Mouse (Mus musculus) MEL (cell line): ENCODE measurements at regions not wholly inside any gene's neighbourhood (a gene's known extent, or its start where the extent isn't known, plus 50 kb on each side); places are given as distances from the start of the nearest gene placed in this dataset.
"Not testable (repeated sequence)": the region's sequence is repeated elsewhere in the genome, so short reads cannot be mapped to it uniquely, and the experiment has no call there.

Source experiments
- DNase-seq: peaks from one replicate; pipeline ENCODE4 v3.0.0; 2011; ENCODE audit warnings: low read depth, low spot score
- H3K27ac ChIP-seq: 2 replicates; pipeline ENCODE4 v1.5.1; 2012; ENCODE audit warnings: low read depth, mild to moderate bottlenecking, control low read depth, low read length, moderate library complexity; ENCODE audit not compliant: control insufficient read depth
- H3K27me3 ChIP-seq, 2 experiments: fragments of 150-350 bp in 1 of 2; sonication (generic) in 1 of 2; 2 replicates each; pipeline ENCODE4 v1.6.1; 2012; ENCODE audit warnings: low read length in 2 of 2, mild to moderate bottlenecking in 2 of 2, improper control_type of control experiment in 1 of 2, moderate library complexity in 1 of 2; ENCODE audit not compliant: insufficient read depth in 2 of 2, control insufficient read depth in 1 of 2
- H3K36me3 ChIP-seq, 2 experiments: 2 replicates each; pipeline ENCODE4 v1.6.1; 2012 to 2014; ENCODE audit warnings: low read length in 2 of 2, improper control_type of control experiment in 1 of 2, inconsistent platforms in 1 of 2, mild to moderate bottlenecking in 1 of 2; ENCODE audit not compliant: insufficient read depth in 2 of 2, control insufficient read depth in 1 of 2
- H3K4me1 ChIP-seq, 2 experiments: fragments of 150-350 bp in 1 of 2; sonication (generic) in 1 of 2; 2 replicates each; pipeline ENCODE4 v1.6.1; 2012; ENCODE audit warnings: low read length in 2 of 2, improper control_type of control experiment in 1 of 2, mild to moderate bottlenecking in 1 of 2; ENCODE audit not compliant: insufficient read depth in 2 of 2, control insufficient read depth in 1 of 2
- H3K4me3 ChIP-seq, 2 experiments: fragments of 150-350 bp in 1 of 2; sonication (generic) in 1 of 2; 2 replicates each; pipeline ENCODE4 v1.5.1; 2012; ENCODE audit warnings: low read depth in 2 of 2, low read length in 2 of 2, mild to moderate bottlenecking in 2 of 2, moderate library complexity in 2 of 2, control low read depth in 1 of 2, improper control_type of control experiment in 1 of 2; ENCODE audit not compliant: control insufficient read depth in 1 of 2, insufficient read depth in 1 of 2
- H3K79me2 ChIP-seq: 2 replicates; pipeline ENCODE4 v1.6.1; 2012; ENCODE audit warnings: mild to moderate bottlenecking, low read length, moderate library complexity; ENCODE audit not compliant: control insufficient read depth, poor library complexity, insufficient read depth
- H3K9ac ChIP-seq: 2 replicates; pipeline ENCODE4 v1.6.1; 2012; ENCODE audit warnings: low read depth, mild to moderate bottlenecking, control low read depth, low read length, moderate library complexity; ENCODE audit not compliant: control insufficient read depth, poor library complexity, severe bottlenecking
- H3K9me3 ChIP-seq: fragments of 150-350 bp; sonication (generic); replicated peaks from 2 replicates; pipeline ENCODE4 v1.6.1; 2012; ENCODE audit warnings: mild to moderate bottlenecking, low read length, improper control_type of control experiment, moderate library complexity; ENCODE audit not compliant: insufficient read depth
- CHD2 ChIP-seq: IDR thresholded peaks from 2 replicates; pipeline ENCODE4 v1.6.1; 2011; ENCODE audit warnings: low read length, improper control_type of control experiment
- CTCF ChIP-seq, 3 experiments: IDR thresholded peaks in 2 of 3; conservative IDR thresholded peaks in 1 of 3; 2 replicates each; pipeline ENCODE4 v1.5.1; 2011 to 2012; ENCODE audit warnings: low read length in 3 of 3, low read depth in 2 of 3, mild to moderate bottlenecking in 2 of 3, improper control_type of control experiment in 1 of 3, inconsistent platforms in 1 of 3, mixed read lengths in 1 of 3, moderate library complexity in 1 of 3; ENCODE audit not compliant: control insufficient read depth in 1 of 3, insufficient read depth in 1 of 3, poor library complexity in 1 of 3, severe bottlenecking in 1 of 3
- E2F4 ChIP-seq: IDR thresholded peaks from 2 replicates; pipeline ENCODE4 v1.6.1; 2011; ENCODE audit warnings: low read depth, low read length, improper control_type of control experiment, borderline replicate concordance
- ETS1 ChIP-seq: IDR thresholded peaks from 2 replicates; pipeline ENCODE4 v1.6.1; 2012; ENCODE audit warnings: low read depth, mild to moderate bottlenecking, inconsistent platforms, low read length, improper control_type of control experiment, moderate library complexity
- GABPA ChIP-seq: IDR thresholded peaks from 2 replicates; pipeline ENCODE4 v1.6.1; 2012; ENCODE audit warnings: low read depth, mild to moderate bottlenecking, inconsistent platforms, low read length, improper control_type of control experiment, moderate library complexity
- GATA1 ChIP-seq: IDR thresholded peaks from 2 replicates; pipeline ENCODE4 v1.6.1; 2011; ENCODE audit warnings: low read depth, low read length, improper control_type of control experiment
- HCFC1 ChIP-seq: IDR thresholded peaks from 2 replicates; pipeline ENCODE4 v1.6.1; 2012; ENCODE audit warnings: low read depth, mild to moderate bottlenecking, inconsistent platforms, low read length, improper control_type of control experiment, moderate library complexity
- JUND ChIP-seq: IDR thresholded peaks from 2 replicates; pipeline ENCODE4 v1.6.1; 2011; ENCODE audit warnings: low read depth, mild to moderate bottlenecking, improper control_type of control experiment, low read length
- MAZ ChIP-seq: IDR thresholded peaks from 2 replicates; pipeline ENCODE4 v1.6.1; 2012; ENCODE audit warnings: low read depth, mild to moderate bottlenecking, inconsistent platforms, low read length, improper control_type of control experiment
- RAD21 ChIP-seq: IDR thresholded peaks from 2 replicates; pipeline ENCODE4 v1.6.1; 2011; ENCODE audit warnings: mild to moderate bottlenecking, low read depth, low read length, improper control_type of control experiment
- RCOR1 ChIP-seq: IDR thresholded peaks from 2 replicates; pipeline ENCODE4 v1.6.1; 2012; ENCODE audit warnings: low read depth, mild to moderate bottlenecking, inconsistent platforms, low read length, improper control_type of control experiment
- SMC3 ChIP-seq: IDR thresholded peaks from 2 replicates; pipeline ENCODE4 v1.6.1; 2011; ENCODE audit warnings: low read depth, low read length, improper control_type of control experiment
- TAL1 ChIP-seq: IDR thresholded peaks from 2 replicates; pipeline ENCODE4 v1.6.1; 2012; ENCODE audit warnings: mild to moderate bottlenecking, inconsistent platforms, low read length, moderate library complexity, mixed read lengths
- TBP ChIP-seq: IDR thresholded peaks from 2 replicates; pipeline ENCODE4 v1.8.0; 2011; ENCODE audit warnings: low read depth, low read length, improper control_type of control experiment
- TCF12 ChIP-seq: IDR thresholded peaks from 2 replicates; pipeline ENCODE4 v1.6.1; 2014; ENCODE audit warnings: low read depth, mild to moderate bottlenecking, inconsistent platforms, low read length, improper control_type of control experiment, moderate library complexity
- USF1 ChIP-seq: IDR thresholded peaks from 2 replicates; pipeline ENCODE4 v1.6.1; 2014; ENCODE audit warnings: low read depth, mild to moderate bottlenecking, inconsistent platforms, low read length, improper control_type of control experiment, moderate library complexity
- ZC3H11A ChIP-seq: IDR thresholded peaks from 2 replicates; pipeline ENCODE4 v1.6.1; 2012; ENCODE audit warnings: low read depth, mild to moderate bottlenecking, inconsistent platforms, low read length, improper control_type of control experiment
- ZKSCAN1 ChIP-seq: IDR thresholded peaks from 2 replicates; pipeline ENCODE4 v1.6.1; 2012; ENCODE audit warnings: low read depth, mild to moderate bottlenecking, inconsistent platforms, low read length, improper control_type of control experiment, moderate library complexity
- ZMIZ1 ChIP-seq: IDR thresholded peaks from 2 replicates; pipeline ENCODE4 v1.6.1; 2012; ENCODE audit warnings: low read depth, mild to moderate bottlenecking, inconsistent platforms, low read length, improper control_type of control experiment, moderate library complexity
- ZNF384 ChIP-seq: IDR thresholded peaks from 2 replicates; pipeline ENCODE4 v1.6.1; 2012; ENCODE audit warnings: low read depth, mild to moderate bottlenecking, inconsistent platforms, low read length, improper control_type of control experiment

DNA sequence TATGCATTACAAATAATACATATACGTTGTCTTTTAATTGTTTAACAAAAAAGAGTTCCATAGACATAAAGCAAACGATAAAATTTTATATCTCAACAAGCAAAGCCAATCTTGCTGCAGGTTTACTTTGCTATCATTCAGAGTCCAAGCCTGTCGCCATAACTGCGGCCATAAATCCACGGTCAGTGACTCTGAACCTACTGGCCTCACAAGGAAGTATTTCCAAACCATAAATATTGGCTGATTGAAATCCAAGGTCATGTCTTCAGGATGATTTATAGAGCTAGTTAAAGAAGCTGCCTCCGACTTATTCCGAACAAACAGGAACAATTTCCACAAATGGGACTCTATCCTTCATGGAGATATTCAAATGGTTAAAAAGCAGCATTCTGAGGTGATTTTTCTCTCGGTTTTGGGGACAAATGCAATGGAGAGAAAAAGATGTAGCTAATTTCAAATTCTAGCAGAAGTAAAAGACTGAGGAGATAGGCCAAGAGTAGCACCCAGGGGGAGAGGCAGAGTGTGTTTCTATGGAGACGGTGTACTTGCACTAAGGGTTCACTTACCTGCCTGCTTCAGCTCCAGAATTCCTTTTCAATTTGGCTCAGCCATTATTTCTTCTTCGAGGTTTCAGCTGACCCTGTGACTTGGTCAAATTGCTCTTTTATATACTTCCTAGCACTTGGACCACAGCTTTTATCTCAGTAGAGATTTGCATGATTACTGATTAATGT lies 274.9 kb upstream of the Foxg1 start:
- Histone ChIP-seq H3K9me3 (no peaks in the 10 kb centered on the region), H3K4me3 (no peak overlapping the region), H3K9ac (no peak overlapping the region), H3K27me3 (no peaks in the 10 kb centered on the region), H3K79me2 (no peaks in the 10 kb centered on the region), H3K27ac (no peak overlapping the region), H3K4me1 (peaks cover 0 to 2% of the 10 kb centered on the region in 2 experiments; a peak in 1 of 4 replicates), H3K36me3 (no peaks in the 10 kb centered on the region)
- TF ChIP-seq ZNF384 (no peak), CTCF (IDR thresholded peaks at IDR 0.05 in 2 of 3, conservative IDR thresholded peaks at IDR 0.05 in 1 of 3; ENCODE audit: control insufficient read depth in 1 of 3, insufficient read depth in 1 of 3, low read depth in 2 of 3, low read length in 3 of 3, poor library complexity in 1 of 3, severe bottlenecking in 1 of 3) (no peak), ZC3H11A (no peak), CHD2 (no peak), TAL1 (no peak), GATA1 (no peak), TCF12 (no peak), E2F4 (no peak), MAZ (no peak)
- no peak for DNase-seq

DNA sequence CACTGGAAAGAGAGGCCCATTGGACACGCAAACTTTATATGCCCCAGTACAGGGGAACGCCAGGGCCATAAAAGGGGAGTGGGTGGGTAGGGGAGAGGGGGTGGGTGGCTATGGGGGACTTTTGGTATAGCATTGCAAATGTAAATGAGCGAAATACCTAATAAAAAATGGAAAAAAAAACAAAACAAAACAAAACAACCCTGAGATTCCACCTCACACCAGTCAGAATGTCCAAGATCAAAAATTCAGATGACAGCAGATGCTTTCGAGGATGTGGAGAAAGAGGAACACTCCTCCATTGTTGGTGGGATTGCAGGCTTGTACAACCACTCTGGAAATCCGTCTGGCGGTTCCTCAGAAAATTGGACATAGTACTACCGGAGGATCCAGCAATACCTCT lies 251.4 kb upstream of the Foxg1 start:
- not testable (repeated sequence) for H3K9me3 ChIP-seq, H3K79me2 ChIP-seq, H3K27me3 ChIP-seq, H3K36me3 ChIP-seq, H3K9ac ChIP-seq, H3K27ac ChIP-seq, DNase-seq, H3K4me3 ChIP-seq, H3K4me1 ChIP-seq

DNA sequence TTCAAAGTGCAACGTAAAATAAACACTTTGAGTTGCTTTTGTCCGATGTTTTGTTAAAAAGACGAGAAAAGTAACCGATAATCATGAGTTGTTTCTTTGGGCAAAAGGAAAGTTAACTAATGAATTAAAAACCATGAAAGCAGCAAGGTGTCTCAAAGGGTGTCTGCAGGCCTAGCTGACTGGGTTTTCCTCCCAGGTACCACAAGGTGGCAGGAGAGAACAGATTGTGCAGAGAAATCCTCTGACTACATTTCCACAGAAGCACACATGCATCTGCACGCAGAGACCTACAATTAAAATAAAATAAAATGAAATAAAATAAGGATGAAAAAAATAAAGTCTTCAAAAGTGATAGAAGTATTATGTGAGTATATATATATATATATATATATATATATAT lies 212.4 kb upstream of the Foxg1 start:
- H3K4me3 ChIP-seq, result no peak overlapping the region

More for the DNA sequence above, 212.4 kb upstream of the Foxg1 start:
- Histone ChIP-seq H3K9ac (no peak overlapping the region), H3K27ac (no peak overlapping the region), H3K4me1 (no peaks in the 10 kb centered on the region), H3K36me3 (no peaks in the 10 kb centered on the region), H3K27me3 (no peaks in the 10 kb centered on the region), H3K9me3 (no peaks in the 10 kb centered on the region), H3K79me2 (no peaks in the 10 kb centered on the region)
- peak; percentile 67 for DNase-seq
- TF ChIP-seq RAD21 (peak; percentile 51), SMC3 (peak; percentile 63), GABPA (no peak), USF1 (no peak), E2F4 (no peak), ZMIZ1 (no peak), CTCF (IDR thresholded peaks at IDR 0.05 in 2 of 3, conservative IDR thresholded peaks at IDR 0.05 in 1 of 3; ENCODE audit: control insufficient read depth in 1 of 3, insufficient read depth in 1 of 3, low read depth in 2 of 3, low read length in 3 of 3, poor library complexity in 1 of 3, severe bottlenecking in 1 of 3) (peak; percentile 48 to 71 (median 61); a peak in 5 of 6 replicates), ETS1 (no peak), RCOR1 (no peak), TBP (no peak), JUND (no peak), ZKSCAN1 (no peak), HCFC1 (no peak)
